Mouse (Mus musculus) adrenal gland, adult 2 months (tissue): ENCODE results near the gene Defb10. TPM values are rescaled to one million over a fixed set of nuclear protein-coding genes. Genes with fewer than 3 reads are reported as not detected.
"Not testable (repeated sequence)": the region's sequence is repeated elsewhere in the genome, so short reads cannot be mapped to it uniquely, and the experiment has no call there.

ENCODE experiments used
- DNase-seq: peaks from one replicate; pipeline ENCODE4 v3.0.0; 2021
- long read RNA-seq: library from polyadenylated mRNA; stranded (forward); transcript quantifications from one replicate; pipeline ENCODE4 v2.0.0, GENCODE M21; 2021
- polyA plus RNA-seq: library from polyadenylated mRNA; depleted of rRNA; stranded (reverse); fragments of >200 nt; gene quantifications from 2 replicates; pipeline ENCODE4 v1.2.3, GENCODE M21; 2012; rRNA removed
- total RNA-seq, 2 experiments: library from RNA; stranded (reverse); gene quantifications; 2 replicates each; pipeline ENCODE4 v1.2.3; 2021

Defb10 gene
- total RNA-seq: not detected
- not detected in 2 replicates for polyA plus RNA-seq
- long read RNA-seq: 0 reads

GRCm38 (mm10) chr8:21858586-21858985 is at the start of gene Defb10:
Defb10 (plus strand) TSS chr8:21858901.
- not testable (repeated sequence) for DNase-seq

DNA sequence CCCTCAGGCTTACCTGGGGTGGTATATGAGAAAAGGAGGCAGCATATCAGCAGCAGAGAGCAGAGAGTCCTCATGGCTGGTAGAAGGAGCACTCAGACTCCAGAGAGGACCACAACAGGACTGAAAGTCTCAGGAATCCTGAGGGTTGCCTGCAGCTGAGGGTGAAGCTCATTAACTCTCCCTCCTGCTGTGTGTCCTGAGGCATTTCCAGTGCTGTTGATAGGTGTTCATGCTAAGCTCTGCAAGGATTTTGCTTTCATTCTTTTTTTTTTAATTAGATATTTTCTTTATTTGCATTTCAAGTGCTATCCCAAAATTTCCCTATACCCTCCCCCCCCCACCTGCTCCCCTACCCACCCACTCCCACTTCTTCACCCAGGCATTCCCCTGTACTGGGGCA is 26.6 kb downstream of the Defb10 start, which contains the start of gene Defb9:
Defb9 (minus strand) TSS at position 101 of the 400 bp plus-strand sequence.
- not testable (repeated sequence) for DNase-seq

GRCm38 (mm10) chr8:21906290-21906689 is 47.6 kb downstream of the Defb10 start, which contains the start of gene Defb11:
Defb11 (minus strand) TSS chr8:21906412.
- not testable (repeated sequence) for DNase-seq

Other genes starting within 250 kb of the Defb10 start
- not detected for gene Defa26, start 240.7 kb upstream of the Defb10 start, total RNA-seq
- not detected in 2 replicates for gene Defa26, start 240.7 kb upstream of the Defb10 start, polyA plus RNA-seq
- gene Defa17, start 203.1 kb upstream of the Defb10 start, total RNA-seq: not detected
- gene Defa17, start 203.1 kb upstream of the Defb10 start, polyA plus RNA-seq: not detected in 2 replicates
- gene Defa34, start 193.1 kb upstream of the Defb10 start, total RNA-seq: not detected
- gene Defa34, start 193.1 kb upstream of the Defb10 start, polyA plus RNA-seq: not detected in 2 replicates
- not detected for gene AY761184, start 155.3 kb upstream of the Defb10 start, total RNA-seq
- not detected in 2 replicates for gene AY761184, start 155.3 kb upstream of the Defb10 start, polyA plus RNA-seq
- gene Defa24, start 124.4 kb upstream of the Defb10 start, total RNA-seq: not detected
- gene Defa24, start 124.4 kb upstream of the Defb10 start, polyA plus RNA-seq: not detected in 2 replicates
- gene Defb50, start 35.4 kb upstream of the Defb10 start, total RNA-seq: not detected
- not detected in 2 replicates for gene Defb50, start 35.4 kb upstream of the Defb10 start, polyA plus RNA-seq
- not detected for gene Defb2, start 19.0 kb upstream of the Defb10 start, total RNA-seq
- not detected in 2 replicates for gene Defb2, start 19.0 kb upstream of the Defb10 start, polyA plus RNA-seq
- not detected for gene Defb9, start 26.5 kb downstream of the Defb10 start, total RNA-seq
- gene Defb9, start 26.5 kb downstream of the Defb10 start, polyA plus RNA-seq: not detected in 2 replicates
- gene Defb11, start 47.5 kb downstream of the Defb10 start, total RNA-seq: not detected
- gene Defb11, start 47.5 kb downstream of the Defb10 start, polyA plus RNA-seq: not detected in 2 replicates
- gene Defb15, start 73.8 kb downstream of the Defb10 start, total RNA-seq: not detected
- gene Defb15, start 73.8 kb downstream of the Defb10 start, polyA plus RNA-seq: not detected in 2 replicates
- gene Defb35, start 79.5 kb downstream of the Defb10 start, total RNA-seq: not detected
- not detected in 2 replicates for gene Defb35, start 79.5 kb downstream of the Defb10 start, polyA plus RNA-seq
- gene Defb13, start 87.9 kb downstream of the Defb10 start, total RNA-seq: not detected
- not detected in 2 replicates for gene Defb13, start 87.9 kb downstream of the Defb10 start, polyA plus RNA-seq
- gene Fam90a1a, start 99.8 kb downstream of the Defb10 start, total RNA-seq: not detected
- not detected in 2 replicates for gene Fam90a1a, start 99.8 kb downstream of the Defb10 start, polyA plus RNA-seq
- gene Ccdc70, start 110.9 kb downstream of the Defb10 start, total RNA-seq: not detected
- not detected in 2 replicates for gene Ccdc70, start 110.9 kb downstream of the Defb10 start, polyA plus RNA-seq
- 1 to 10 TPM in 1 of 2 experiments, under 1 TPM in 1; 0.81 to 1.2 TPM for gene Atp7b, start 201.4 kb downstream of the Defb10 start, total RNA-seq
- 0.08 and 0.09 TPM in 2 replicates for gene Atp7b, start 201.4 kb downstream of the Defb10 start, polyA plus RNA-seq
- gene Alg11, start 201.8 kb downstream of the Defb10 start, total RNA-seq: 10 to 100 TPM; 36.3 to 36.7 TPM
- gene Alg11, start 201.8 kb downstream of the Defb10 start, polyA plus RNA-seq: 0.95 and 1.3 TPM in 2 replicates